7 mouse cellular contexts compared by ENCODE assay signal in genomic region chr9:71592577-71593285, GRCm38 (mm10). TPM values are rescaled to one million over a fixed set of nuclear protein-coding genes. Genes with fewer than 3 reads are reported as not detected.
DNase-seq lines count a peak whose midpoint lies in the region; ATAC-seq lines count a peak whose summit lies in the region.

No protein-coding gene starts in this region.

- ATAC-seq in forebrain, embryonic 15.5 days (replicated peaks) = no peak
- no peak for ATAC-seq in limb, embryonic 12.5 days (ENCODE audit: insufficient number of reproducible peaks, insufficient read depth, low FRiP score, low TSS enrichment, low read depth)

- H3K4me3 ChIP-seq in forebrain, embryonic 15.5 days = peak overlapping the region; percentile 56
- peak overlapping the region; percentile 64 for H3K4me3 ChIP-seq in limb, embryonic 12.5 days (replicated peaks)

- peak; percentile 24 for DNase-seq in retina, postnatal 1 day
- DNase-seq in retina, embryonic 14.5 days (ENCODE audit: low spot score) = no peak
- peak; percentile 27 for DNase-seq in splenic B cell, adult 2 months (ENCODE audit: low read depth, low spot score)
- DNase-seq in gastrocnemius, postnatal 14 days = no peak
- no peak for DNase-seq in cerebellum, adult 11 months

- no peak overlapping the region for H3K9ac ChIP-seq in forebrain, embryonic 15.5 days (replicated peaks)
- H3K9ac ChIP-seq in limb, embryonic 12.5 days (replicated peaks) = 0 out of 2 replicates have a peak overlapping the region, but pooled peaks have one; percentile 65

- H3K9me3 ChIP-seq in forebrain, embryonic 15.5 days = no peaks in the 10 kb centered on the region
- H3K9me3 ChIP-seq in limb, embryonic 12.5 days = no peaks in the 10 kb centered on the region

- H3K36me3 ChIP-seq in forebrain, embryonic 15.5 days = no peaks in the 10 kb centered on the region
- H3K36me3 ChIP-seq in limb, embryonic 12.5 days = no peaks in the 10 kb centered on the region
- H3K36me3 ChIP-seq in splenic B cell, adult 2 months (ENCODE audit: control insufficient read depth, insufficient read depth, low read length, poor library complexity, severe bottlenecking) = no peaks in the 10 kb centered on the region

- H3K4me2 ChIP-seq in forebrain, embryonic 15.5 days (replicated peaks) = peak overlapping the region; percentile 89
- H3K4me2 ChIP-seq in limb, embryonic 12.5 days = peak overlapping the region; percentile 92

- 38% methylated on average over 6 of the region's 6 CpGs for WGBS in forebrain, embryonic 15.5 days
- WGBS in limb, embryonic 12.5 days = 43% methylated on average over 6 of the region's 6 CpGs

- peaks cover 9% of the 10 kb centered on the region for H3K4me1 ChIP-seq in forebrain, embryonic 15.5 days
- peaks cover 18% of the 10 kb centered on the region; the same call in 1 of the 2 replicates for H3K4me1 ChIP-seq in limb, embryonic 12.5 days (replicated peaks)

- no peaks in the 10 kb centered on the region for H3K27me3 ChIP-seq in forebrain, embryonic 15.5 days
- H3K27me3 ChIP-seq in limb, embryonic 12.5 days = peaks cover 25% of the 10 kb centered on the region
- no peaks in the 10 kb centered on the region for H3K27me3 ChIP-seq in splenic B cell, adult 2 months (ENCODE audit: control insufficient read depth, insufficient read depth, low read length, poor library complexity, severe bottlenecking)

- intact Hi-C loops in gastrocnemius, postnatal 14 days (cut with DNase I; ENCODE audit: low total_unique reads) = no loop called here

- no peak overlapping the region for H3K27ac ChIP-seq in forebrain, embryonic 15.5 days (replicated peaks)
- H3K27ac ChIP-seq in limb, embryonic 12.5 days = no peak overlapping the region

RNA-seq across cellular contexts. Expression of gene Myzap, which starts 0.6 kb away (rescaled TPM):
- polyA plus RNA-seq in forebrain, embryonic 15.5 days (2015; fragmentation: Nextera tagmentation; extraction: Ambion mirVana) = 1.8 and 2.0 TPM in 2 replicates
- polyA plus RNA-seq in limb, embryonic 12.5 days (2016; fragmentation: Nextera tagmentation; extraction: Ambion mirVana) = 10.0 and 10.8 TPM in 2 replicates
- 1 to 10 TPM; 6.7 to 8.8 TPM for total RNA-seq in gastrocnemius, postnatal 14 days (2021)

Comparison
In these comparisons a context has a peak if more than half of its experiments do, and no peak if none do; other contexts are left out.
1. DNase-seq: peak in retina, postnatal 1 day (single experiment) and splenic B cell, adult 2 months (single experiment); none in retina, embryonic 14.5 days (single experiment), gastrocnemius, postnatal 14 days (single experiment) and cerebellum, adult 11 months (single experiment).